14 mouse cellular contexts compared by ENCODE assay signal in the genomic region with DNA sequence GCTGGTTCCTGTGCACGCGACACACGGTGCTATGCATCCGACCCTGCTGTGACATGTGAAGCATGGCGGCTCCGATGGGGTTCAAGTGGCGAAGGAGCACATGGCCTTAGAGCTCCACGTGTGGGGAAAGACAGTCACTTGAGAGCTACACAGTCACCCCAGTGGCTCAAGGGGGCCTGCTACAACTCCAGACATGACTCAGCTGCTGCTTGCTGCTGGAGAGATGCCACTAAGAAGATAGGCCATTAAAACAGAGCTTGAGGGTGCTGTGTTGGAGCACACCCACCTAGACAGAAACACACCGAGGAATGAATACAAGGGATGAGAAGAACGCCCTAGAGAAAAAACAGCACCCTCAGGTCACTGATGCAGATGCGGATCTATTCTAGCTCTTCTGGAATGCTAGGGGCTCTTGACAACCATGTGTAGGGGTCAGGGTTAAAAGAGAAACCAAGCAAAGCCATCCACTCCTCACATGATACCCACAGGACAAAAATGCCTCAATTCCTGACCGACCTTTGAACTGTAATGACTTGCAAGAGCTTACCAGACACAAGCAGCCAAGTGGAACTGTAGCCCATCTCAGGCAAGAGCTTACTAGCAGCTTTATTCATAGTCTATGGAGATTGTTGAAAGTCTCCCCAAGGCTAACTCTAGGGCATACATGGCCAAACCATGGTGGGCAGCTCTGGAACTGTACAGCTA. TPM values are rescaled to one million over a fixed set of nuclear protein-coding genes. Genes with fewer than 3 reads are reported as not detected.
DNase-seq lines count a peak whose midpoint lies in the region; ATAC-seq and TF ChIP-seq lines count a peak whose summit lies in the region.
"Had no signal": no experiment of that assay in that cellular context is flagged by ENCODE, and none has a peak within 500 bp of the region (broad histone marks: within the 10 kb centered on the region; RNA-seq: fewer than 3 reads in every experiment).

No protein-coding gene starts in this region.

- DNase-seq in forebrain, embryonic 14.5 days (ENCODE audit: low spot score), result no peak
- DNase-seq in forebrain, embryonic 11.5 days (ENCODE audit: low spot score), result no peak
- DNase-seq in midbrain, embryonic 11.5 days (ENCODE audit: low spot score, missing footprints), result no peak
- peak; percentile 75 for DNase-seq in kidney, postnatal 14 days
- no peak for DNase-seq in lung, postnatal 0 days (ENCODE audit: low spot score)
- no peak for DNase-seq in urinary bladder, adult 2 months (ENCODE audit: low spot score)
- no peak for DNase-seq in layer of hippocampus, adult 18-20 months (ENCODE audit: low spot score in 2 of 2)
- DNase-seq: adrenal gland, postnatal 36 days; cerebellum, adult 11 months; gastrocnemius, postnatal 25 days; right cerebral cortex, postnatal 14 days had no signal

- H3K27me3 ChIP-seq in forebrain, embryonic 14.5 days (replicated peaks; ENCODE audit: control insufficient read depth, insufficient read depth, low read length), result no peaks in the 10 kb centered on the region
- H3K27me3 ChIP-seq in forebrain, embryonic 11.5 days (ENCODE audit: control insufficient read depth, insufficient read depth, low read length), result no peaks in the 10 kb centered on the region
- no peaks in the 10 kb centered on the region for H3K27me3 ChIP-seq in midbrain, embryonic 12.5 days
- no peaks in the 10 kb centered on the region for H3K27me3 ChIP-seq in midbrain, embryonic 11.5 days (ENCODE audit: control insufficient read depth, insufficient read depth, low read length)
- H3K27me3 ChIP-seq in lung, postnatal 0 days (replicated peaks; ENCODE audit: insufficient read depth, low read length), result no peaks in the 10 kb centered on the region
- H3K27me3 ChIP-seq: limb, embryonic 13.5 days; stomach, embryonic 15.5 days had no signal

- WGBS in forebrain, embryonic 14.5 days, result 91% methylated on average over 12 of the region's 12 CpGs
- 93% methylated on average over 12 of the region's 12 CpGs for WGBS in forebrain, embryonic 11.5 days
- WGBS in midbrain, embryonic 12.5 days, result 86% methylated on average over 12 of the region's 12 CpGs
- WGBS in midbrain, embryonic 11.5 days, result 88% methylated on average over 12 of the region's 12 CpGs
- WGBS in lung, postnatal 0 days, result 74% methylated on average over 12 of the region's 12 CpGs

- no peak overlapping the region; the same call in 1 of the 2 replicates for H3K4me2 ChIP-seq in forebrain, embryonic 14.5 days (ENCODE audit: low read length)
- H3K4me2 ChIP-seq in forebrain, embryonic 11.5 days (ENCODE audit: low read depth, low read length, severe bottlenecking), result no peak overlapping the region
- peak overlapping the region; percentile 99 for H3K4me2 ChIP-seq in midbrain, embryonic 12.5 days (replicated peaks)
- H3K4me2 ChIP-seq in midbrain, embryonic 11.5 days, result no peak overlapping the region
- H3K4me2 ChIP-seq in lung, postnatal 0 days (replicated peaks; ENCODE audit: low read depth, low read length), result no peak overlapping the region
- H3K4me2 ChIP-seq: limb, embryonic 13.5 days; stomach, embryonic 15.5 days had no signal

- peaks cover 10% of the 10 kb centered on the region; the same call in 1 of the 2 replicates for H3K36me3 ChIP-seq in forebrain, embryonic 14.5 days (ENCODE audit: control insufficient read depth, insufficient read depth, low read length)
- H3K36me3 ChIP-seq in forebrain, embryonic 11.5 days (ENCODE audit: control insufficient read depth, insufficient read depth, low read length), result no peaks in the 10 kb centered on the region; the same call in 1 of the 2 replicates
- H3K36me3 ChIP-seq in midbrain, embryonic 12.5 days, result peaks cover 7% of the 10 kb centered on the region; the same call in 1 of the 2 replicates
- no peaks in the 10 kb centered on the region for H3K36me3 ChIP-seq in midbrain, embryonic 11.5 days (ENCODE audit: control insufficient read depth, insufficient read depth, low read length)
- H3K36me3 ChIP-seq in lung, postnatal 0 days (ENCODE audit: insufficient read depth, low read length), result no peaks in the 10 kb centered on the region
- H3K36me3 ChIP-seq: stomach, embryonic 15.5 days had no signal

- H3K9ac ChIP-seq in forebrain, embryonic 14.5 days (ENCODE audit: low read length), result 0 out of 2 replicates have a peak overlapping the region, but pooled peaks have one; percentile 82
- H3K9ac ChIP-seq in forebrain, embryonic 11.5 days (ENCODE audit: low read length), result no peak overlapping the region
- H3K9ac ChIP-seq in midbrain, embryonic 12.5 days (replicated peaks), result no peak overlapping the region
- no peak overlapping the region for H3K9ac ChIP-seq in midbrain, embryonic 11.5 days (ENCODE audit: low read length)
- no peak overlapping the region for H3K9ac ChIP-seq in lung, postnatal 0 days (replicated peaks; ENCODE audit: low read depth)
- H3K9ac ChIP-seq: stomach, embryonic 15.5 days had no signal

- no peak overlapping the region for H3K4me3 ChIP-seq in forebrain, embryonic 14.5 days (ENCODE audit: low read depth, low read length)
- H3K4me3 ChIP-seq in forebrain, embryonic 11.5 days (ENCODE audit: low read depth, low read length), result no peak overlapping the region
- H3K4me3 ChIP-seq in midbrain, embryonic 12.5 days, result no peak overlapping the region
- no peak overlapping the region for H3K4me3 ChIP-seq in midbrain, embryonic 11.5 days (ENCODE audit: low read depth, low read length)
- H3K4me3 ChIP-seq in lung, postnatal 0 days (ENCODE audit: low read depth, low read length), result no peak overlapping the region
- H3K4me3 ChIP-seq: limb, embryonic 13.5 days; stomach, embryonic 15.5 days had no signal

- ATAC-seq in forebrain, embryonic 14.5 days, result no peak
- ATAC-seq in forebrain, embryonic 11.5 days (replicated peaks; ENCODE audit: low FRiP score), result no peak
- ATAC-seq in midbrain, embryonic 12.5 days (ENCODE audit: low FRiP score, low read depth), result no peak
- no peak for ATAC-seq in midbrain, embryonic 11.5 days (ENCODE audit: low FRiP score)
- no peak for ATAC-seq in lung, postnatal 0 days

- no peak for TF ChIP-seq EP300 in lung, postnatal 0 days (IDR thresholded peaks at IDR 0.05)

- H3K27ac ChIP-seq in forebrain, embryonic 14.5 days (ENCODE audit: low read depth, low read length), result no peak overlapping the region
- H3K27ac ChIP-seq in forebrain, embryonic 11.5 days (ENCODE audit: low read depth, low read length), result no peak overlapping the region
- no peak overlapping the region for H3K27ac ChIP-seq in midbrain, embryonic 12.5 days (replicated peaks)
- no peak overlapping the region for H3K27ac ChIP-seq in midbrain, embryonic 11.5 days (ENCODE audit: low read depth, low read length)
- no peak overlapping the region for H3K27ac ChIP-seq in lung, postnatal 0 days (ENCODE audit: low read length)
- H3K27ac ChIP-seq: limb, embryonic 13.5 days; stomach, embryonic 15.5 days had no signal

- peaks cover 61% of the 10 kb centered on the region for H3K4me1 ChIP-seq in forebrain, embryonic 14.5 days (ENCODE audit: control insufficient read depth, insufficient read depth, low read length)
- H3K4me1 ChIP-seq in forebrain, embryonic 11.5 days (replicated peaks; ENCODE audit: control insufficient read depth, insufficient read depth, low read length), result peaks cover 26% of the 10 kb centered on the region
- peaks cover 75% of the 10 kb centered on the region for H3K4me1 ChIP-seq in midbrain, embryonic 12.5 days
- peaks cover 31% of the 10 kb centered on the region for H3K4me1 ChIP-seq in midbrain, embryonic 11.5 days (ENCODE audit: control insufficient read depth, insufficient read depth, low read length)
- peaks cover 31% of the 10 kb centered on the region; the same call in 1 of the 2 replicates for H3K4me1 ChIP-seq in lung, postnatal 0 days (ENCODE audit: insufficient read depth, low read depth, low read length)

- H3K9me3 ChIP-seq in forebrain, embryonic 14.5 days (replicated peaks; ENCODE audit: control insufficient read depth, low read length), result no peaks in the 10 kb centered on the region
- no peaks in the 10 kb centered on the region for H3K9me3 ChIP-seq in forebrain, embryonic 11.5 days (ENCODE audit: control insufficient read depth, low read length)
- no peaks in the 10 kb centered on the region for H3K9me3 ChIP-seq in midbrain, embryonic 12.5 days
- no peaks in the 10 kb centered on the region for H3K9me3 ChIP-seq in midbrain, embryonic 11.5 days (ENCODE audit: control insufficient read depth, low read length)
- H3K9me3 ChIP-seq in lung, postnatal 0 days (ENCODE audit: low read length), result no peaks in the 10 kb centered on the region
- H3K9me3 ChIP-seq: limb, embryonic 13.5 days; stomach, embryonic 15.5 days had no signal

- no peak for TF ChIP-seq CTCF in lung, postnatal 0 days (IDR thresholded peaks at IDR 0.05)

RNA-seq across cellular contexts. Expression of a gene that starts 5.0 kb away (rescaled TPM):
- 40.9 and 44.9 TPM in 2 replicates for polyA plus RNA-seq in forebrain, embryonic 14.5 days (2014; fragmentation: Nextera tagmentation; extraction: Ambion mirVana)
- polyA plus RNA-seq in forebrain, embryonic 11.5 days (2014; fragmentation: Nextera tagmentation; extraction: Ambion mirVana), result 27.1 and 27.4 TPM in 2 replicates
- 27.7 TPM in 2 replicates for polyA plus RNA-seq in midbrain, embryonic 12.5 days (2016; fragmentation: Nextera tagmentation; extraction: Ambion mirVana)
- 20.7 and 22.7 TPM in 2 replicates for polyA plus RNA-seq in midbrain, embryonic 11.5 days (2014; fragmentation: Nextera tagmentation; extraction: Ambion mirVana)
- 11.1 and 14.7 TPM in 2 replicates for polyA plus RNA-seq in lung, postnatal 0 days (2015; fragmentation: Nextera tagmentation; extraction: Ambion mirVana)
- polyA plus RNA-seq in urinary bladder, adult 2 months (2012; rRNA removed), result 16.9 and 22.7 TPM in 2 replicates
- 10 to 100 TPM; 88.8 to 90.1 TPM for total RNA-seq in layer of hippocampus, adult 18-20 months (2021)

RNA-seq across cellular contexts. Expression of a gene that starts 57.5 kb away (rescaled TPM):
- 435 and 464 TPM in 2 replicates for polyA plus RNA-seq in forebrain, embryonic 14.5 days (2014; fragmentation: Nextera tagmentation; extraction: Ambion mirVana)
- polyA plus RNA-seq in forebrain, embryonic 11.5 days (2014; fragmentation: Nextera tagmentation; extraction: Ambion mirVana), result 213 and 217 TPM in 2 replicates
- 280 and 292 TPM in 2 replicates for polyA plus RNA-seq in midbrain, embryonic 12.5 days (2016; fragmentation: Nextera tagmentation; extraction: Ambion mirVana)
- polyA plus RNA-seq in midbrain, embryonic 11.5 days (2014; fragmentation: Nextera tagmentation; extraction: Ambion mirVana), result 282 and 283 TPM in 2 replicates
- polyA plus RNA-seq in lung, postnatal 0 days (2015; fragmentation: Nextera tagmentation; extraction: Ambion mirVana), result 411 and 449 TPM in 2 replicates
- polyA plus RNA-seq in urinary bladder, adult 2 months (2012; rRNA removed), result 52.4 and 97.9 TPM in 2 replicates
- 100 to 1,000 TPM; 166 to 181 TPM for total RNA-seq in layer of hippocampus, adult 18-20 months (2021)
